Mouse (Mus musculus): Measurements from ENCODE around the gene Dpp8. TPM values are rescaled to one million over a fixed set of nuclear protein-coding genes. Genes with fewer than 3 reads are reported as not detected.
A peak's percentile ranks its signal among the peaks of the same experiment; 100 is the strongest.

The Dpp8 gene
- polyA plus RNA-seq, 1 experiment from 2014 or later: 14.9 TPM

DNA sequence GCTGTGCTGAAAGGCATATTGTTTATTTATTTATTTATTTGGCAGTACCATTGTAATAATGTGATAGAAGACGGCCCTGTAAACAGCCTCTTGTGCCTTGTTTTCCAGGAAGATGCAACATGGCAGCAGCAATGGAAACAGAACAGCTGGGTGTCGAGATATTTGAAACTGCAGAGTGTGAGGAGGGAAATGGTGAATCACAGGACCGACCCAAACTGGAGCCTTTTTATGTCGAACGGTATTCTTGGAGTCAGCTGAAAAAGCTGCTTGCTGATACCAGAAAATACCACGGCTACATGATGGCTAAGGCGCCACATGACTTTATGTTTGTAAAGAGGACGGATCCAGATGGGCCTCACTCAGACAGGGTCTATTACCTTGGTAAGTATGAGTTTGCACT, 4.6 kb downstream of the Dpp8 start:
- Histone ChIP-seq H3K36me3 (ENCODE audit: control insufficient read depth, insufficient read depth, low read length) (peaks cover 14% of the 10 kb centered on the region), H3K4me2 (replicated peaks; ENCODE audit: low read depth) (no peak overlapping the region), H3K9me3 (ENCODE audit: control insufficient read depth, low read length) (no peaks in the 10 kb centered on the region), H3K27ac (replicated peaks) (no peak overlapping the region), H3K4me1 (replicated peaks; ENCODE audit: control insufficient read depth, insufficient read depth) (no peaks in the 10 kb centered on the region), H3K27me3 (ENCODE audit: control insufficient read depth, insufficient read depth, low read length) (no peaks in the 10 kb centered on the region), H3K4me3 (ENCODE audit: low read depth, low read length) (no peak overlapping the region), H3K9ac (ENCODE audit: low read length) (no peak overlapping the region)
- DNase-seq (ENCODE audit: low spot score) (no peak), ATAC-seq (ENCODE audit: low FRiP score, low TSS enrichment) (no peak)
- 83% methylated on average over 8 of the region's 8 CpGs for WGBS
- TF ChIP-seq EP300 (optimal IDR thresholded peaks at IDR 0.05) (no peak), CTCF (IDR thresholded peaks at IDR 0.05; ENCODE audit: low read depth) (no peak)

- no peaks in the 10 kb centered on the region for H3K9me3 ChIP-seq (ENCODE audit: control insufficient read depth, low read length)
- WGBS: 97% methylated on average over 5 of the region's 5 CpGs
- H3K27me3 ChIP-seq (ENCODE audit: control insufficient read depth, insufficient read depth, low read length): no peaks in the 10 kb centered on the region
- peaks cover 17% of the 10 kb centered on the region for H3K36me3 ChIP-seq (ENCODE audit: control insufficient read depth, insufficient read depth, low read length)
- no peak overlapping the region for H3K9ac ChIP-seq (ENCODE audit: low read length)
- H3K4me1 ChIP-seq (replicated peaks; ENCODE audit: control insufficient read depth, insufficient read depth): no peaks in the 10 kb centered on the region
- H3K4me3 ChIP-seq (ENCODE audit: low read depth, low read length): no peak overlapping the region
- no peak for ATAC-seq (ENCODE audit: low FRiP score, low TSS enrichment)
- no peak for DNase-seq (ENCODE audit: low spot score)
- H3K4me2 ChIP-seq (replicated peaks; ENCODE audit: low read depth): no peak overlapping the region
- no peak for TF ChIP-seq EP300 (optimal IDR thresholded peaks at IDR 0.05)
- peak; percentile 59 for TF ChIP-seq CTCF (IDR thresholded peaks at IDR 0.05; ENCODE audit: low read depth)
- H3K27ac ChIP-seq (replicated peaks): no peak overlapping the region
These were observed 9.2 kb downstream of the Dpp8 start for GRCm38 (mm10) chr9:65041430-65041829.

DNA sequence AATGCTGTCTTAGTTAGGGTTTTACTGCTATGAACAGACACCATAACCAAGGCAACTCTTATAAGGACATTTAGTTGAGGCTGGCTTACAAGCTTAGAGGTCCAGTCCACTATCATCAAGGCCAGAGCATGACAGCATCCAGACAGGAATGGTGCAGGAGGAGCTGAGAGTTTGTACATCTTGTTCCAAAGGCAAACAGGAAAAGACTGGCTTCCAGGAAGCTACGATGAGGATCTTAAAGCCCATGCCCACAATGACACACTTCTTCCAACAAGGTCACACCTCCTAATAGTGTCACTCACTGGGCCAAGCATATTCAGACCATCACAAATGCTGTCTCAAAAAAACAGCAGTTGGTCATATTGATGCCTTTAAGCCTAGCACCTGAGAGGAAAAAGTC, 14.8 kb downstream of the Dpp8 start:
- WGBS: 96% methylated on average over 1 of the region's 1 CpGs
- no peak overlapping the region for H3K27ac ChIP-seq (replicated peaks)
- peaks cover 19% of the 10 kb centered on the region for H3K36me3 ChIP-seq (ENCODE audit: control insufficient read depth, insufficient read depth, low read length)
- H3K9me3 ChIP-seq (ENCODE audit: control insufficient read depth, low read length): no peaks in the 10 kb centered on the region
- H3K4me3 ChIP-seq (ENCODE audit: low read depth, low read length): no peak overlapping the region
- TF ChIP-seq CTCF (IDR thresholded peaks at IDR 0.05; ENCODE audit: low read depth): no peak
- TF ChIP-seq EP300 (optimal IDR thresholded peaks at IDR 0.05): no peak
- H3K27me3 ChIP-seq (ENCODE audit: control insufficient read depth, insufficient read depth, low read length): no peaks in the 10 kb centered on the region
- ATAC-seq (ENCODE audit: low FRiP score, low TSS enrichment): no peak
- H3K4me1 ChIP-seq (replicated peaks; ENCODE audit: control insufficient read depth, insufficient read depth): no peaks in the 10 kb centered on the region
- no peak for DNase-seq (ENCODE audit: low spot score)
- no peak overlapping the region for H3K9ac ChIP-seq (ENCODE audit: low read length)
- H3K4me2 ChIP-seq (replicated peaks; ENCODE audit: low read depth): no peak overlapping the region

DNA sequence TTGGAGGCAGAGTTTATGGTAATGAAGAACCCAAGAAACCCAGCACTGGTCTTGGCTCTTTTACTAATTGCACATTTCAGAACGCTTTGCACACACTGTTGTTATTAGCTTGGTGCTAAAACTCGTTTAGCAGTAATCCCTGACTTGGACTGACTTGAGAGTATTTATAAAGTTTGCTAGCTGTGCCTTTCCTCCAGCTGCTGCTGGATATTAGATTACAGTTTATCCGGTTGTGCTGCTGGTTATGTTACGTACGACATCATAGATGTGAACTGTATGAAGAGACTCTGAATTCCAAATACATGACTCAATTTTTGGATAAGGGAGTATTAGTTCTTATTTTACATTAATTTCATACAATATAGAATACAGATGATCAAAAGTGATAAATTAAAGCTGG, 17.2 kb downstream of the Dpp8 start:
- DNase-seq (ENCODE audit: low spot score) (no peak), ATAC-seq (ENCODE audit: low FRiP score, low TSS enrichment) (no peak)
- no peak overlapping the region for H3K9ac ChIP-seq (ENCODE audit: low read length)
- H3K27ac ChIP-seq (replicated peaks): no peak overlapping the region
- H3K36me3 ChIP-seq (ENCODE audit: control insufficient read depth, insufficient read depth, low read length): peaks cover 26% of the 10 kb centered on the region
- no peak overlapping the region for H3K4me2 ChIP-seq (replicated peaks; ENCODE audit: low read depth)
- no peak overlapping the region for H3K4me3 ChIP-seq (ENCODE audit: low read depth, low read length)
- no peaks in the 10 kb centered on the region for H3K4me1 ChIP-seq (replicated peaks; ENCODE audit: control insufficient read depth, insufficient read depth)
- no peaks in the 10 kb centered on the region for H3K27me3 ChIP-seq (ENCODE audit: control insufficient read depth, insufficient read depth, low read length)
- no peak for TF ChIP-seq CTCF (IDR thresholded peaks at IDR 0.05; ENCODE audit: low read depth)
- TF ChIP-seq EP300 (optimal IDR thresholded peaks at IDR 0.05): no peak
- no peaks in the 10 kb centered on the region for H3K9me3 ChIP-seq (ENCODE audit: control insufficient read depth, low read length)
- 61% methylated on average over 5 of the region's 5 CpGs for WGBS

- TF ChIP-seq CTCF (IDR thresholded peaks at IDR 0.05; ENCODE audit: low read depth) (no peak), EP300 (optimal IDR thresholded peaks at IDR 0.05) (no peak)
- Histone ChIP-seq H3K27me3 (ENCODE audit: control insufficient read depth, insufficient read depth, low read length) (no peaks in the 10 kb centered on the region), H3K4me2 (replicated peaks; ENCODE audit: low read depth) (no peak overlapping the region), H3K9me3 (ENCODE audit: control insufficient read depth, low read length) (no peaks in the 10 kb centered on the region), H3K4me3 (ENCODE audit: low read depth, low read length) (no peak overlapping the region), H3K4me1 (replicated peaks; ENCODE audit: control insufficient read depth, insufficient read depth) (no peaks in the 10 kb centered on the region), H3K36me3 (ENCODE audit: control insufficient read depth, insufficient read depth, low read length) (peaks cover 26% of the 10 kb centered on the region), H3K9ac (ENCODE audit: low read length) (no peak overlapping the region), H3K27ac (replicated peaks) (no peak overlapping the region)
- ATAC-seq (ENCODE audit: low FRiP score, low TSS enrichment): no peak
- DNase-seq (ENCODE audit: low spot score): no peak
- 85% methylated on average over 3 of the region's 3 CpGs for WGBS
These were observed 18.8 kb downstream of the Dpp8 start for GRCm38 (mm10) chr9:65050981-65051380.

DNA sequence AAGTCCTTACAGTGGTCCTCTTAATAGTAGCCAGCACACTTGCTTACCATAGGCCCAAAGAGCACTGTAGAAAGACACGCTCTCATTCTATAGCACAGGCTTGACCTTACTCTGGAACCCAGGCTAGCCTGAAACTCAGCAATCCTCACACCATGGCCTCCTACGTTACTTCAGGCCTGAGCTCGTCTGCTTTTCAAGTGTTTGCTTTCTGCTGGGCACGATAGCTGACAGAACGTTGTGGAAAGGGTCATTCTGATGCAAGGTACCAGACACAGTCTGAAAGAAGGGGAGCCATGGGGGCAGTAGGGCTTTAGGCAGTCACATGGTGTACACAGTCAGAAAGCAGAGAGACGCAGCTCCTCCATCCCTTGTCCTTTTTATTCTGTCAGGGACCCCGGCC, 32.0 kb downstream of the Dpp8 start:
- H3K9me3 ChIP-seq (ENCODE audit: control insufficient read depth, low read length): no peaks in the 10 kb centered on the region
- no peak overlapping the region for H3K9ac ChIP-seq (ENCODE audit: low read length)
- H3K27me3 ChIP-seq (ENCODE audit: control insufficient read depth, insufficient read depth, low read length): no peaks in the 10 kb centered on the region
- H3K27ac ChIP-seq (replicated peaks): no peak overlapping the region
- no peak for ATAC-seq (ENCODE audit: low FRiP score, low TSS enrichment)
- H3K4me2 ChIP-seq (replicated peaks; ENCODE audit: low read depth): no peak overlapping the region
- no peak for DNase-seq (ENCODE audit: low spot score)
- TF ChIP-seq EP300 (optimal IDR thresholded peaks at IDR 0.05) (no peak), CTCF (IDR thresholded peaks at IDR 0.05; ENCODE audit: low read depth) (no peak)
- WGBS: 96% methylated on average over 7 of the region's 7 CpGs
- peaks cover 32% of the 10 kb centered on the region for H3K36me3 ChIP-seq (ENCODE audit: control insufficient read depth, insufficient read depth, low read length)
- no peak overlapping the region for H3K4me3 ChIP-seq (ENCODE audit: low read depth, low read length)
- no peaks in the 10 kb centered on the region for H3K4me1 ChIP-seq (replicated peaks; ENCODE audit: control insufficient read depth, insufficient read depth)

Data from stomach, postnatal 0 days (tissue).